Mouse (Mus musculus) liver, adult 2 months (tissue): ENCODE measurements at regions not wholly inside any gene's neighbourhood (a gene's known extent, or its start where the extent isn't known, plus 50 kb on each side); places are given as distances from the start of the nearest gene placed in this dataset.

ENCODE experiments used
- DNase-seq: peaks from one replicate; pipeline ENCODE4 v3.0.0-alpha.2; 2011; ENCODE audit warnings: low read depth, low spot score; ENCODE audit errors: extremely low read depth
- H3K27ac ChIP-seq: fragments of 200-500 bp; replicated peaks from 2 replicates; pipeline ENCODE4 v1.5.1; 2012; ENCODE audit warnings: low read depth, mild to moderate bottlenecking, control low read depth, inconsistent platforms, low read length; ENCODE audit not compliant: insufficient read depth
- H3K27me3 ChIP-seq: fragments of 200-500 bp; 2 replicates; pipeline ENCODE4 v1.6.1; 2012; ENCODE audit warnings: mild to moderate bottlenecking, moderate library complexity, low read length, inconsistent platforms; ENCODE audit not compliant: control insufficient read depth, insufficient read depth
- H3K36me3 ChIP-seq: fragments of 200-500 bp; 2 replicates; pipeline ENCODE4 v1.6.1; 2012; ENCODE audit warnings: low read length, inconsistent platforms; ENCODE audit not compliant: control insufficient read depth, insufficient read depth
- H3K4me1 ChIP-seq: fragments of 200-500 bp; 2 replicates; pipeline ENCODE4 v1.6.1; 2011; ENCODE audit warnings: low read length; ENCODE audit not compliant: control insufficient read depth, insufficient read depth
- H3K4me3 ChIP-seq: fragments of 200-500 bp; 2 replicates; pipeline ENCODE4 v1.5.1; 2011; ENCODE audit warnings: low read depth, mild to moderate bottlenecking, control low read depth, low read length, moderate library complexity; ENCODE audit not compliant: insufficient read depth
- H3K79me2 ChIP-seq: fragments of 200-500 bp; 2 replicates; pipeline ENCODE4 v1.6.1; 2012; ENCODE audit warnings: inconsistent platforms, mild to moderate bottlenecking, low read length, moderate library complexity; ENCODE audit not compliant: control insufficient read depth, insufficient read depth
- H3K9ac ChIP-seq: fragments of 200-500 bp; 2 replicates; pipeline ENCODE4 v1.6.1; 2012; ENCODE audit warnings: low read depth, mild to moderate bottlenecking, control low read depth, inconsistent platforms, low read length
- CTCF ChIP-seq: fragments of 200-500 bp; IDR thresholded peaks from 2 replicates; pipeline ENCODE4 v1.5.1; 2011; ENCODE audit warnings: low read depth, low read length, control low read depth
- POLR2A ChIP-seq: fragments of 200-500 bp; IDR thresholded peaks from 2 replicates; pipeline ENCODE4 v1.6.1; 2011; ENCODE audit warnings: low read length, control low read depth; ENCODE audit not compliant: insufficient read depth; ENCODE audit errors: extremely low read depth
- WGBS: fragments of 180-500 bp; shearing (Covaris S2); methylation state at CpG from one replicate; pipeline ENCODE4 v1.1.7; 2018; 5-methylcytosine and 5-hydroxymethylcytosine counted together

DNA sequence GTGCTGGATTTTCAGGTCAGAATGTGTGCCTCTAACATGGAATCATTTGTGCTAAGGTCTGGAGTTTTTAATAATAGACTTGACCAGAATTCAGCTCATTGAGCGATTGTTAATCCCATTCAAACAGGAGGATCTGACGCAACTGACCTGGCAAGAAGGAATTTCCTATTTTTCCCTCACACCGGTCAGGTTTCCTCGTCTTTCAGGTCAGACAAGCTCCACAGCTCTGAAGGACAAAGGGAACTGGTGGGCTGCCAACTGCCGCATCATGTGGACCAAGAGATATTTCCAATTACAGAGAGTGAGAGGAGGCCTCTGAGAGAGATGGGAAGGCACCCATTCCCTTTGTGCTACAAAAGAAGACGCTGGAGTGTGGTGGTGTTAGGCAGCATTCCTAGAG lies 77.2 kb upstream of the Npas2 start:
- TF ChIP-seq POLR2A (no peak), CTCF (no peak)
- Histone ChIP-seq H3K79me2 (no peaks in the 10 kb centered on the region), H3K9ac (no peak overlapping the region), H3K27ac (no peak overlapping the region), H3K36me3 (no peaks in the 10 kb centered on the region), H3K4me3 (no peak overlapping the region), H3K4me1 (no peaks in the 10 kb centered on the region), H3K27me3 (no peaks in the 10 kb centered on the region; the same call in 1 of the 2 replicates)
- DNase-seq = no peak
- WGBS = 86% methylated on average over 6 of the region's 6 CpGs

GRCm38 (mm10) chr1:39122316-39123015 lies 71.1 kb upstream of the Npas2 start:
- WGBS = 68% methylated on average over 8 of the region's 8 CpGs
- Histone ChIP-seq H3K9ac (no peak overlapping the region), H3K79me2 (no peaks in the 10 kb centered on the region), H3K27ac (no peak overlapping the region), H3K27me3 (no peaks in the 10 kb centered on the region; the same call in 1 of the 2 replicates), H3K4me1 (no peaks in the 10 kb centered on the region; the same call in 1 of the 2 replicates), H3K36me3 (no peaks in the 10 kb centered on the region), H3K4me3 (no peak overlapping the region)
- TF ChIP-seq CTCF (no peak), POLR2A (no peak)
- no peak for DNase-seq

GRCm38 (mm10) chr1:39123081-39123812 lies 70.3 kb upstream of the Npas2 start:
- TF ChIP-seq POLR2A = no peak
- TF ChIP-seq CTCF = no peak
- Histone ChIP-seq H3K27ac (no peak overlapping the region), H3K36me3 (no peaks in the 10 kb centered on the region), H3K9ac (no peak overlapping the region), H3K27me3 (no peaks in the 10 kb centered on the region; the same call in 1 of the 2 replicates), H3K4me3 (no peak overlapping the region), H3K79me2 (no peaks in the 10 kb centered on the region), H3K4me1 (no peaks in the 10 kb centered on the region; the same call in 1 of the 2 replicates)
- WGBS = 59% methylated on average over 10 of the region's 10 CpGs
- DNase-seq = no peak

DNA sequence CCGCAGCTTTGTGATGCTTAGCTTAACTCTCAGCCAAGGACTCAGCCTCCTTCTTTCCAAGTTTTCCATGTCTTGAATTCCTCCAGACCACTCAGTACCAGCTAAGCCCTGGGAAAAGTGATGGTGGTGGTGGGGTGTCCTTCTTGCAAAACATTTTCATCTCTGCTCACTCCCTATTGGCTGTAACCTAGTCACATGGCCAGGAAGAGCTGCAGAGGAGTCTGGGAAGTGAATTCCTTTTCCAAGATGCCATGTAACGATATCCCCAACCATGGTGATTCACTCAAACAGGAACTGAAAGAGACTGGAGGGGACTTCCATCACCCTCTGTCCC lies 69.8 kb upstream of the Npas2 start:
- Histone ChIP-seq H3K27me3 (no peaks in the 10 kb centered on the region; the same call in 1 of the 2 replicates), H3K9ac (no peak overlapping the region), H3K4me1 (no peaks in the 10 kb centered on the region; the same call in 1 of the 2 replicates), H3K36me3 (no peaks in the 10 kb centered on the region), H3K79me2 (no peaks in the 10 kb centered on the region), H3K4me3 (no peak overlapping the region), H3K27ac (no peak overlapping the region)
- WGBS = 92% methylated on average over 2 of the region's 2 CpGs
- DNase-seq = no peak
- TF ChIP-seq POLR2A = no peak
- TF ChIP-seq CTCF = no peak

DNA sequence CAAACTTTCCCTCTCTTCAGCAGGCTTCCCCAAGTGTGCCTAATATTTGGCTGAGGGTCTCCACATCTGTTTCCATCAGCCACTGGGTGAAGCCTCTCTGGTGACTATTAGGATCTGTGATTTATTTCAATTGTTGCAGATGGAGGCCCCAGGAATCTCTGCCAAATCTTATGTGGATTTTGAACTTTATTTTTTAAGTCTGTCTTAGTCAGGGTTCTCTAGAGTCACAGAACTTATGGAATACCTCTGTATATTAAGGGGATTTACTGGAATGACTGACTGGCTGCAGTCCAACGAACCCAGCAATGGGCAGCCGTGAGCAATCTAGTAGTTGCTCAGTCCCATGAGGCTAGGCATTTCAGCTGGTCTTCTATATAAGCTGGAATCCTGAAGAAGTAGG lies 59.0 kb upstream of the Npas2 start:
- Histone ChIP-seq H3K27ac (no peak overlapping the region), H3K27me3 (no peaks in the 10 kb centered on the region), H3K79me2 (no peaks in the 10 kb centered on the region), H3K36me3 (no peaks in the 10 kb centered on the region), H3K4me1 (no peaks in the 10 kb centered on the region; the same call in 1 of the 2 replicates), H3K4me3 (no peak overlapping the region), H3K9ac (no peak overlapping the region)
- DNase-seq = no peak
- WGBS = 77% methylated on average over 2 of the region's 2 CpGs
- TF ChIP-seq CTCF = no peak
- TF ChIP-seq POLR2A = no peak

- TF ChIP-seq POLR2A (no peak), CTCF (no peak)
- Histone ChIP-seq H3K4me3 (no peak overlapping the region), H3K27me3 (no peaks in the 10 kb centered on the region), H3K9ac (no peak overlapping the region), H3K36me3 (no peaks in the 10 kb centered on the region), H3K79me2 (no peaks in the 10 kb centered on the region), H3K4me1 (no peaks in the 10 kb centered on the region), H3K27ac (no peak overlapping the region)
- no peak for DNase-seq
- WGBS = 89% methylated on average over 2 of the region's 2 CpGs
Observed at GRCm38 (mm10) chr1:39143054-39143453, 50.5 kb upstream of the Npas2 start.
